Mouse (Mus musculus) C2C12 (cell line): Measurements from ENCODE around the gene Msx2.

Experiments used
- CEBPB ChIP-seq: IDR thresholded peaks from one replicate; pipeline ENCODE4 v1.6.1; 2011; ENCODE audit warnings: low read depth, mild to moderate bottlenecking, control low read depth, moderate library complexity
- CTCF ChIP-seq: IDR thresholded peaks from one replicate; pipeline ENCODE4 v1.5.1; 2011; ENCODE audit not compliant: control insufficient read depth, insufficient read depth, insufficient read length
- MAX ChIP-seq: IDR thresholded peaks from one replicate; pipeline ENCODE4 v1.6.1; 2011; ENCODE audit warnings: mild to moderate bottlenecking, control low read depth
- MYOD1 ChIP-seq: IDR thresholded peaks from one replicate; pipeline ENCODE4 v1.6.1; 2011; ENCODE audit warnings: low read depth; ENCODE audit not compliant: control insufficient read depth, insufficient read length
- MYOG ChIP-seq: IDR thresholded peaks from one replicate; pipeline ENCODE4 v1.6.1; 2011; ENCODE audit not compliant: control insufficient read depth, insufficient read length; ENCODE audit errors: extremely low read depth
- USF1 ChIP-seq: IDR thresholded peaks from one replicate; pipeline ENCODE4 v1.6.1; 2011; ENCODE audit warnings: low read depth, mild to moderate bottlenecking, control low read depth, moderate library complexity

DNA sequence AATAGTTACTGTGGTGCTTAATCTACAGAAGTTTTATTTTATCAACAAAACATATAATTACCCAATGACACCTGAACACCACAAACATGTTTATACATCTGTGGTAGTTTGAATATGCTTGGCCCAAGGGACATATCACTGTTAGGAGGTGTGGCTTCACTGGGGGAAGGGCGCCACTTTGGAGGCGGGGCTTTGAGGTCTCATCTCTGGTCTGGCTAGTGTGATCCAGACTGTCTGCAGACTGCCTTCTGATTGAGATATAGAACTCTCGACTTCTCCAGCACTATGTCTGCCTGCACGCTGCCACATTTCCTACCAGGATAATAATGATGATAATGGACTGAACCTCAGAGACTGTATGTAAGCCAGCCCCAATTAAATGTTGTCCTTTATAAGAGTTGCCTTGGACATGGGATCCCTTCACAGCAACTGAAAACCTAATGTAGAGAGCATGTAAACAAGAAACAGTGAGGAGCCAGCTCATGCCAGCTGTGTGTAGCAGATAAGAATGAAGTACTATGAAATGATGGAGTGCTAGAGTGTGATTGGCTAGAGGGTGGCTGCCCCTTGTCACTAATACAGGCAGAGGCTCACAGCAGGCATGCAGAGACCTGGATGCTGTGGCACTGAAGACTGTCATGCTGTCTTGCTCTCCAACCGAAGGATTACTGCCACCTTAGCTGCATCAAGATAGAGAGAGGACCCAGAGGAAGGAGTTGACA lies 31.4 kb downstream of the Msx2 start:
- TF ChIP-seq CTCF (no peak), MYOD1 (no peak), USF1 (no peak), MAX (no peak), CEBPB (no peak), MYOG (no peak)
